Mouse (Mus musculus): ENCODE results near the gene Dock8.

The Dock8 gene

GRCm38 (mm10) chr19:25062857-25063240 lies 63.5 kb downstream of the Dock8 start:
- DNase-seq = no peak

DNA sequence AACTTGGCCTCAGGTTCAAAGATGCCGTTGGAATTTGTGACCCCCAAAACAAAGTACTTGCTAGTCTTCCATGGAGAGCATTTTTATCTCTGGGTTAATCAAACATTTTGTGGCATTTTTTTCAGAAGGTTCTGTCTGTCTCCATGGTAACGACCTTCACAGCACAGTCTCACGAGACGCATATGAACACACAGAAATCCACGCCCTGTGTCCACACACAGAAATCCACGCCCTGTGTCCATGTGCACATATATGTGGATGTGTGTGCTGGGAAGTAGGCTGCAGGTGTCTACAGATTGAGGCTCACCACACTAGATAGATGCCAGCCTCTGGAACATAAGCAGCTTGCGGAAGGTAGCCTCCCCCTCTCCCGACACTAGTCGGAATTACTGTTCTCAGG lies 66.9 kb downstream of the Dock8 start:
- no peak for DNase-seq

DNA sequence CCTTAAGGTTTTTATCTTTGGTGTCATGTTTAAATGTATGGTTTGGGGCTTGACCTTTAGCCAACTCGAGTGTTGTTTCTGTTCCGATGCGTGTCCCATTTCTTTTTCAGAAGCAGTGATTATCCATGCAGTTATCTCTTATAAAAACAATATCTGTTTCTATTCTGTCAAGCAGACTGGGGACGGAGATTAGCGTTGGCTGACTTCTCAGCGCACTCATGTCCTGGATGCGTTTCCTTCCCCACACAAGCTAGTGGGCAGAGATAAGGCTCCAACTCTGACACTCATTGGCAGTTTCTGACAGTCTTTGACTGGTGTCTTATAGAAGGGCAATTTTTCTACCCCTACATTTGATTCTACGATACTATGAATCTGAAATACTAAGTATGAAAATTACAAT lies 69.2 kb downstream of the Dock8 start:
- no peak for DNase-seq

- DNase-seq = no peak
Measured at GRCm38 (mm10) chr19:25072521-25072920, 73.2 kb downstream of the Dock8 start.

DNA sequence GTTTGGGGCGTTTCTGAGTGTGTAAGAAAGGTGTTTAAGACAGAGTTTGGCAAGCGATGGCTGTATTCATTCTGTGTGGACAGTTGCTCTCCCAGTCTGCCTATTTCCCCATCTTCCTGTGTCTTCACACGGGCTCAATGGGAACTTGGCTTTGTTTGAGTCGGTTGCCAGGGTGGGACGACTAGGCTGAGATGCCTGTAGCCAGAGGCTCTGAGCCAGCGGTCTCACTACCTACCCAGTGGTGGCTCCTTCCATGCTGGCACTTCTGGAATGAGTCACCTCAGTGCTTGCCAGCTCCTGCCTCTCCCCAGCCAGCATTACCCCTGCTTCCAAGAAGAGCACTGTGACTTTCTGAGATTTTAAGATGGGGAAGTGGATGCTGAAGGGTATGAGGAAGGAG lies 75.4 kb downstream of the Dock8 start:
- no peak for DNase-seq

DNA sequence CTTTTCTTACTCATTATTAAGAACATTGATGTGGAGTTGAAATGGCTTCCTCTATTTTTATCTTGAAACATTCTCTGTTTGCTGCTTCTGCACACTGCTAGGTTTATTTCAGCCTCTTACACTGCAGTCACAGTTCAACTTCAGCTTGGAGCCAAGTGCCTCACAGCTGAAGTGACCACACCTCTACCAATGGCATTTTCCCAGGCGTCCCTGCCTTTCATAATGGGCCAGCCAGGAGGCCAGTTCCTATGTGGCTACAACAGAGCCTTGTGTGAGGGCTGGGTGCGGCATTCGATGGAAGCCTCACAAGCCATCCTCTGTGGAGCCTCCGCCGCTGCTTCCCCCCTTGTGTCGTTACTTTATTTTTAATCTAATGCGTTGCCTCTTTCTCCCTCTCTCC lies 78.3 kb downstream of the Dock8 start:
- DNase-seq = no peak

GRCm38 (mm10) chr19:25078130-25078529 lies 78.8 kb downstream of the Dock8 start:
- DNase-seq = no peak

DNA sequence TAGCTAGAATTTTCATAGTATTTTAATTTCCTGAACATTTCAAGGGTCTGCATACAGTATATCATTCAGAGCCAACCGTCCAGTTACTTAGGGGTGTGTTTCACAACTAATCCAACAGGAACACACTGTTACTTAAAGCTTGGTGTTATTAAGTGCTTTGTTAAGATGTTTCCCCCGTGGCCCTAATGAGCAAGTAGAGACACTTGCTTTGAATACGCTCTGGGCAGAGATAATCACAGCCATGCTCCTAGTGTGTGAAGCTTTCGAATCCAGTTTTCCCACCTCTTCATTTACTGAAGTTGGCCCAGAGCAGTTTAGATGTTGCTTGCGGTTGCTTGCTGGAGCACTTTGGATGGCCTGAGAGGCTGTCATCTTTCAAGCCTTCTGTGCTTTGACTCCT lies 80.8 kb downstream of the Dock8 start:
- no peak for DNase-seq

GRCm38 (mm10) chr19:25082839-25083238 lies 83.5 kb downstream of the Dock8 start:
- no peak for DNase-seq

DNA sequence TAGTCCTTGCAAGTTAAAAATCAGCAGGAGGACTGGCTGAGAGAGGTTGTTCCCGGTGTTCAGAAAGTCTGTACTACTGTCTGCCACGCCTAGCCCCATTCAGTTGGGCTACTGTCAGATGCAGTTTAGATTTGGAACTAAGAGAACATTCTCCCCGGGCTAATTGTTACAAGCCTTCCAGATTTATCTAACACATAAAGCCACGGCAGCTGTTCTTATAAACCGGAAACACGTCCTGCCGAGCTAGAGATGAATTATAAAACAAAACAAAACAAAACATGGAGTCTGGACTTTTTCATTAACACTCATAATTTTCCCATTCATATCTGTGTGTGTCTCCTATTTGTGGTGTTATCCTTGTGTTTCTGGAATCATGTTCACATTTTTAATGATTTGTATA lies 87.8 kb downstream of the Dock8 start:
- DNase-seq = no peak

DNA sequence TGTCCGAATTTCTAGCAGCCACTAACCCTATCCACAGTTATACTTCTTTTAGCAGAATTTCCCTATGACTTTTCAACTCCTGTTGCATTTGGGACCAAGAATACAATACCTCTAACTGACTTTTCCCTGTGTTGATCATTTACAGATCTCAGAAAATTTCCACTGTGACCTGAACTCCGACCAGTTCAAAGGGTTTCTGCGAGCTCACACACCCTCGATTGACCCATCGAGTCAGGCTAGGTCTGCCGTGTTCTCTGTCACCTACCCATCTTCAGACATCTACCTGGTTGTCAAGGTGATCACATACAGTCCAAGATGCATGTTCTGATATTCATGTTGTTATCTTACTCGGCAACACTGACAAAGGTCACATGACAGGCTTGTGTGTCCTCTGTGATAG lies 90.4 kb downstream of the Dock8 start:
- peak; percentile 31 to 56 for DNase-seq

DNA sequence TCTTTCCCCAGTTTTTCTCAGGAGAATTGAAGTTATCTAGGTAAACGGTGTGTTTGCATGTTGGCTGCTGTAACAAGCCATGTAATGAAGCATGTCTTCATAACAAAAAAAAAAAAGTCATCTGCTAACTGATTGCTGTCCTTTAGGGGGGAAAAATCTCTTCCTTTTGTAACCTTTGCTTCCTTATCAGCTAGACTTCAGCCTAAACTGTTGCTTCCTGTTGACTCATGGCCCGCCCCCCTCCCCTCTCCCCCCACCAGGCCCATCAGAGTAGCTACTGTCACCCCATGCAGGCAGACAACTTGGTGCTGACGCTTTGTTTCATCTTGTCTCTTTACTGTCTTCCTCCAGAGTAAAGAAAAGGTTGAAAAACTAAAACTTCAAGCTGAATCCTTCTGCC lies 95.8 kb downstream of the Dock8 start:
- no peak for DNase-seq

- DNase-seq = peak; percentile 18 to 39
Measured at GRCm38 (mm10) chr19:25096316-25096715, 97.0 kb downstream of the Dock8 start.

DNA sequence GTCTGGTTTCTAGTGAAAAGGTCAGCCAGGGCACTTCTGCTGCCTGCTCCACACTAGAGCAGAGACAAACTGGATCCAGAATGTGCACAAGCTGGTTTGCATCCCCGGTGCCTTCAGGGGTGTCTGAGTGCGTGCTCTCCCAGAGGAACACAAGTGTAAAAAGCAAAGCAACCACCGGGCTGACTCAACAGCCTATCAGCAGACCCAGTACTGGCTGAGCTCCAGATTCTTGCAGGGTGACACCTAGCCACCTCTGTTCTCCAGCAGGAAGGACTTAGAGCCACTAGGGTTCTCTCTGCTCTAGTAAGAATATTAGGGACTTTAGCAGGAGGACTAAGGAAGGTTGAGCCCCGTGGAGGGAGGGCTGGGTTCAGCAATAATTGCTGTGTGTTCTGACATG lies 97.7 kb downstream of the Dock8 start:
- DNase-seq = peak; percentile 67 to 72

GRCm38 (mm10) chr19:25097506-25097905 lies 98.2 kb downstream of the Dock8 start:
- DNase-seq = no peak

DNA sequence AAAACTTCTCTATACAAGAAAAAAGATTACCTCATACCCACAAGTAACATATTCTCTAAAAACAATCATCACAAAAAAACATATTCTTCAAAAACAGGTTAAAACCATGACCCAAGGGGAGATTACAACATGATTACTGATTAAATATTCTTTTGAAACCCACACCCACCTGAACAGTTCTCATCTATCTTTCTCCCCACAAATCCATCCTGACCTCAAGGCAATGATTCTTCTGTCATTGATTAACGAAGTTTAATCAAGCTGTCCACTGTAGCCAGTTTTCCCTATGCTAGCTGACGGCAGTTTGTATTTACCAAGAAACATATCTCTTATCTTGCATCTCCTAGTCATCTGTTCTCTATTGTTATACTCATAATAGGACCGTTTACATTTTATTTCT lies 98.6 kb downstream of the Dock8 start:
- no peak for DNase-seq

DNA sequence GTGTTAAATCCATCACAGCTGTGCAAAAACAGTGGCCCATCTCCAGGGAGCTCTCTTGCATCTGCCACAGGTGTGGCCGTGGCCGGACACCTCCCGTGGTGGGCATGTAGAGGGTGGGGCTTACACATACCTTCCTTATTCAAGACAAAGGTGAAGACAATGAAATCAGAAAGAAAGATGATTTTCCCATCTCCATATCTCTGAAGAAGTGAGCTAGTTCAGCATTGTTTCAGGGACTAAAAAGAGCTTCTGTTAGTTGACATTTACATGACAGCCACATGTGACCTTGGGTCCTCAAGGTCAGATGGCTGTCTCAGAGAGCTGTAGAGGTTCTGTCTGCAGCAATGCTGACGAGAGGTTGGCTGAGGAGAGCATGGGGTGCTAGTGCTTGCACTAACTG lies 99.6 kb downstream of the Dock8 start:
- DNase-seq = no peak

- DNase-seq = no peak
Measured at GRCm38 (mm10) chr19:25105682-25106081, 106.3 kb downstream of the Dock8 start.

GRCm38 (mm10) chr19:25106315-25106714 lies 107.0 kb downstream of the Dock8 start:
- DNase-seq = no peak

DNA sequence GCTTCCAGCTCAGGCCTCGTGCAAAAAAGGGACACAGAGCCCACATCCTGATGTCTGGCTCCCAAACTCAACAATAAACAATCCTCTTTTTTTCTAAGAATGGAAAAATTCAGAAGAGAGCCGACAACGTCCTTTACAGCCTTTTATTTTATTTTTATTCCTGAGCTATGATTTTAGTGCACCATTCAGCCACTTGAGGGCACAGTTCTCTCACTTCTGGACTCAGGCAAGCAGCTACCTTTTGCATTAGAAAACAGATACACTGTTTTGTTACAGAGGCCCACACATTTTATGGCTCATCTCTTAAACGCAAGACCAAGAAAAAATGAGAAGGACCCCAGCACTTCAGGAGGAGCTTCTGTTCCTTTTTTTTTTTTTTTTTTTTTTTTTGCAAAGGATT lies 108.1 kb downstream of the Dock8 start:
- peak; percentile 21 to 40 for DNase-seq

- DNase-seq = peak; percentile 22 to 42
Measured at GRCm38 (mm10) chr19:25111591-25112233, 112.4 kb downstream of the Dock8 start.

GRCm38 (mm10) chr19:25116981-25117380 lies 117.6 kb downstream of the Dock8 start:
- DNase-seq = no peak

DNA sequence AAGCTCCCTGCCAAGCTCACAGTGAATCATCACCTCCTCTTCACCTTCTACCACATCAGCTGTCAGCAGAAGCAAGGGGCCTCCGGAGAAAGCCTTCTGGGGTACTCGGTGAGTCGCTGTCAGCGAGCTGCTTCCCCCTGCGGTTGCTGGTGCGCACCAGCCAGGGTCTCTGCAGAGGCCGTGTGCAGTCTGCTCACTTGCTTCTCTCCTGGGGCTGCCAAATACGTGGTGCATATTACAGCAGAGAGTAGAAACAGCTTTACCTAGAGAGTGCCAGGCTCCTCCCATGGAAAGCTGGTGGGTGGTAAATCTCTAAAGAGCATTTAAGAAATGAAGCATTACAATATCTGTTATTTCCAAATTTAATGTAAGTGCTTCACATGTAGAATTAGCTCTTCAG lies 123.1 kb downstream of the Dock8 start:
- DNase-seq = no peak

- DNase-seq = peak in 1 of 2 experiments; percentile 18
Measured at GRCm38 (mm10) chr19:25123031-25123430, 123.7 kb downstream of the Dock8 start.

DNA sequence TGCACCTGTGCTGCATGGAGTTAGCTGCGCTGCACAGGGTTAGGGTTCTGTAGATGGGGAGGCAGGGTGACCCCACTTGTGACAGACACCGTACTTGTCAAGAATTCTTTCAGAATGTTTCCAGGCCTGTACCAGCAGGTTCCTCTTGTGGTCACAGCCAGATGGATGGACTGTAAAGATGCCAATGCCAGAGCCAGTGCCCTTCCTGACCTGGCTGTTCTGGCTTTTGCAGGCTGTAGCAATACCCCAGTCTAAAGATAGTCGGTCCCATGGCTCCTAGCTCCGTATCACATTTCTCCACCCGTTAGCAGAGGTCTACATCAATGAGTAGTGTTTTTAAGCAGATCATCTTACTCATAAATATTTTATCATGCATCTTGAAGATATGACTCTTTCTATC lies 124.1 kb downstream of the Dock8 start:
- no peak for DNase-seq

DNA sequence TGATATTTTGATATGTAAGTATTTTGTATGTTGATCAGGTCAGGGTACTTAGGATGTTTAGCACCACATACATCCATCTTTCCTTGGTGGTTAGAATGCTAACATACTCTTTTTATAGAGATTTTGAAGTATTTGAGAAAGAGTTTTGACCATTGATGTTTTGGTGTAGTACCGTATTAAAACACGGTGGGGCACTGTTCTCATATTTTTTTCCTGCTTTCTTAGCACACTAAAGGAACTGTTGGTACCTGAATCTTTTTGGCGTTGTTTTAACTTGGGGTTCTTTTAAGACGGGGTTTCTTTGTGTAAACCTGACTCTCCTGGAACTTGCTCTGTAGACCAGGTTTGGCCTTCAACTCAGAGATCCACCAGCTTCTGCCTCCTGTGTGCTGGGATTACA lies 133.0 kb downstream of the Dock8 start:
- DNase-seq = peak in 1 of 2 experiments; percentile 51

Measured in kidney, postnatal 36 days (tissue).